Mouse (Mus musculus) layer of hippocampus, postnatal 25 days (tissue): ENCODE data around the gene Tmem94. TPM values are rescaled to one million over a fixed set of nuclear protein-coding genes. Genes with fewer than 3 reads are reported as not detected.

ENCODE experiments used
- DNase-seq, 2 experiments: peaks; one replicate each; pipeline ENCODE4 v3.0.0; 2022; ENCODE audit warnings: mixed read lengths in 2 of 2, low spot score in 1 of 2; ENCODE audit errors: extremely low spot score in 1 of 2
- total RNA-seq, 2 experiments: library from RNA; stranded (reverse); gene quantifications; 2 replicates each; pipeline ENCODE4 v1.2.3; 2021

Gene Tmem94
- total RNA-seq, 2 experiments from 2014 or later: 44.5 to 51.1 TPM

DNA sequence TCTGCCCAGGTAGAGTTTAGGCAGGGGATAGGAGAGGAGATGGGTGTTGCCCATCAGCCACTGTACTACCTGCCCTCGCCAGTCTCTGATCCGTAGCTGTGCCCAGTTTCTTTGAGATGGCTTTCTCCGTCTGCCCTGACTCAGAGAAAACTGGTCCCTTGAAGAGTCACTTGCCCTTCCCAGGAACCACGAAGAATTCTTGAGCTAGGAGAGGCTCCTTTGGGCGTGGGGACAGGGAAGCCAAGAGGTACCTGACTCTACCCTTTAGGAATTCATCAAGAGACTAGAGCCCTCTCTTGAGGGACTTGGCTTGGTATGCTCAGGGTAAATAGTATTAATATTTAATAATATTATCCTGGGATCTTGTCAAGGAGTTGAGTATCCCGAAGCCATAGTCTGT, 62.4 kb downstream of the Tmem94 start:
- DNase-seq: no peak

DNA sequence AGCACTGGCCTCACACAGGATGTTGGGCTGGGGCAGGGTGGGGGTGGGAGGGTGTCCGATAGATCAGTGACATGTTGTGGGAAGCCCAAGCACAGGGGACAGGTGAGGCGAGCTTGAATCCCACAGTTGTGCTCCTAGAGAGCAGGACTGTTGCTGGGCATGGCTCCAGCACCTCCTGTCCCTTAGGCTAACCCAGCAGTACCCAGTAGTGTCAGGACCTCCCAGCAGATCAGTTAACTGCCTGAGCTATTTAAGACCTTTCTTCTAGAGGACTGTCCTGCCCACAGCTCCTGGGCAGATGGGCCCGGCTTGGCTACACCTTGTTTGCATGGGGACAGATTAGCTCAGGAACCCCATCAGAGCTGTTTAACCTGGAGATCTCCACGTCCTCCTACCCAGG, 63.8 kb downstream of the Tmem94 start:
- no peak for DNase-seq

DNA sequence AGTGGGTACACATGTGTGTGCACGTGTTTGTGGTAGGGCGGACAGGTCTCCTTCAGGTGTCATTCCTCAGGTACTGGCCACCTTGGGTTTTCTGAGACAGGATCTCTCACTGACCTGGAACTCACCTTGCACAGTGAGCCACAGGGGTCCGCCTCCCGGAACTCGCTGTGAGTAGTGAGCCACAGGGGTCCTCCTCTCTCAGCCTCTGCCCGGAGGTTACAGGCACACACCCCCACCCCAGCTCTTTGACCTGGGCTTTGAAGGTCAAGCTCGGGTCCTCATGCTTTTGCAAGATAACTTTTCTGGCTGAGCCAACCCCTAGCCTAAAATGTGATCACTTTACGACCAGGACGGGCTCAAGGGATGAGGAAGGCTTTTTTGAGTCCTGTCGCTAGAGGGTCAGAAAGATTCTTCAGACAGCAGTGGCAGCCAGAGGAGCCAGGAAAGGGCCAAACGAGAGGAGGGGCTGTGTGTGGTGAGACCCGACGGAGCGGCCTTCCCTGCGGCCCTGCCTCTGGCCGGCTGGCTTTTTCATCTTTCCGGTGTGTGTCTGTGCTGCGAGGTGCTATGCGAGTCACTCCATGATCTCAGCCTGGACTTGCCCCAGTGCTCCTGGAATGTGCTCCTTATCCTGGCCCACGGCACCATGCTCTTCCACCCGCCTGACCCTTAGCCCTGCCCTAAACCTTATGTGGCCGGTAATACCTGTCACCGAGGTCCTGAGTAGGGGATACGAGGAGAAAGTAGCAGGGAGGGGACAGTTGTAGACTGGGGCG, 65.5 kb downstream of the Tmem94 start:
- DNase-seq: no peak

DNA sequence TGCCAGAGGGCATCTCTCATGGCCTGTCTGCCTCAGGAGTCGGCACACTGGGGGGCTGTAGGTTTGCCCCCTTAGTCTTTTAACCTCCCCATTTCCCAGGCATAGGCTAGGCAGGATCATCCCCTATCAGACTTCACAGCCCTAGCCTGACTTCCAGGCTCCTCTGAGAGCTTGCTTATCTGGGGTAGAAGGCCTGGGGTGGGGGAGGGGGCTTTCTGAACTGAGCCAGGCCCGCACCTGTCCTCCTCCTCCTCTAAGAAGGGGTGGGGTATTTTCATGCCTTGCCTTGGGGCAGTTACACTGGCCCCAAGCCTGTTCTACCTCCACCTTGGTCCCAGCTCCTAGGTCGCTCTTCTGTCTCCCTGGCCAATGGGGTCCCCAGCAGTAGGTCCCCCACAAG, 66.3 kb downstream of the Tmem94 start:
- DNase-seq: no peak

DNA sequence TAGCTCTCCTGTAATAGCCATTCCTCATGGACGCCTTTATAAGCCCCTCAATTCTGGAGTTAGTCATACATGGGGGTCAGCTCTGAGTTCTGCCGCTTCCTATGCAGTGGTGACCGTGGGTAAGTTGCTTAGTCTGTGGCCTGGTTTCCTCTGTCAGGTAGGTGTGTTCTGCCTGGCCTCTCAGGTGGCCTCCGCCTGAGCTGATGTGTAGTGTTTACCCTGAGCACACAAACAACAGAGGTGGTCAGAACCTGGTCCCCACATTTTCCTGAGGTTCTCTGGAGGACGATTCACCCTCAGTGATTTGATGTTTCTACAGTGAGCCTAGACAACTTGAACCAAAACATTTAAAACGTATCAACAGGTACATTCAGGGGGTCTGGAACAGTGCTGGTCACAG, 66.8 kb downstream of the Tmem94 start:
- DNase-seq: no peak

DNA sequence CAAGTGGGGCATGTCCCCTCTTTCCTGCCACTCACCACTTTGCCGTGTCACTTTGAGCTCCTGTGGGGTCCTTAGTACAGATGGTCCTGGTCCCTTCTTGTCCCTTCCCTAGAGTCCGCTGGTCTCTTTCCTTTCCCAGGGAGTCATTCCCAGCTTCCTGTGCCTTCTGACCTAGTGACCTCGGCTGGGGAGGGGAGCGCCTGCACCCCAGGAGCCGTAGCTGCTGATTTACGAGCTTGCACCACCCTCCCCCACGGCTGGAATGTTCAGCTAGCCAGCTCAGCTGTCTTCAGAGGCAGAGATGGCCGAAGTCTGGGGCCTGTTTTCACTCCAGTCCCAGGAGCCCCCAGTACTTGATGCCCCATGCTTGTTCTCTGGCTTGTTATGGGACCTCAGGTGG, 67.3 kb downstream of the Tmem94 start:
- DNase-seq: no peak

DNA sequence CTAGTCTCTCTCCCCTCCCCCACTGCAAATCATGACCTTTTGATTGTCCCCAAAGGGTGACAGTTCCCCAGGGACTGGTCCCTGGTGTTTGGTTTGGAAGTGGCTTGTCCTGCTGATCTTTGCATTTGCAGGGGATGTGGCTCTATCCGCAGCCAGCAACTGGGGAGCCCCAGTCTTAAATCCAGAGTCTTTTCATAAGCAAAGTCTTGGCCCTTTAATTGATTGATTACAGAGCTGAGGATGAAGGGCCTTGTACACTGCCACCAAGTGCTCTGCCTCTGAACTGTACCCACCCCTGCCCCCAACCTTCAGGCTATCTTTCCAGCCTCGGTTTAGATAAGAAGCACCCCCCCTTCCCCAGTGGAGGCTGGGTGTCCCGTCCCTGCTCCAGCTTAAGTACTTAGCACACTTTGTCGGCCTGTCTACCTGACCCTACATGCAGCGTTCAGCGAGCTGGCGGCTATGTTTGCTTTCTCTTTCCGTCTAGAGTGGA, 67.8 kb downstream of the Tmem94 start:
- DNase-seq: no peak

DNA sequence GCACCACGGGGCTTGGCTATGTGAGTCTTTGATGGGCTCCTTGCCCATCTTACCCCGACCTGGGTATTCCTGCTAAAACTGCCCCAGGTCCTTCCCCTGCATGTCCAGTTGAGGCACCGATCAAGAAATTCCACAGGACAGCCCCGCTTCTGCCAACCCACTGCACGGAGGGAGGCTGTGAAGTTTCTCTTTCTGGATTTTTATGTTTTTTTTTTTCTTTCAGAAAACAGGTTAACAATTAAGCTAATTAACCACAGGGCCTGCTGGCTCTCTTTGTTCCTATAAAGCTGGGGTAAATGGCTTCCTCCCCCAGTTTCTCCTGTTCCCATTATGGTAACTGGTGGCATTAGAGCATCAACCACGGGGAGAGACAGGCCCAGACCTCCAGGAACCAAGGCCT, 68.8 kb downstream of the Tmem94 start:
- no peak for DNase-seq

DNA sequence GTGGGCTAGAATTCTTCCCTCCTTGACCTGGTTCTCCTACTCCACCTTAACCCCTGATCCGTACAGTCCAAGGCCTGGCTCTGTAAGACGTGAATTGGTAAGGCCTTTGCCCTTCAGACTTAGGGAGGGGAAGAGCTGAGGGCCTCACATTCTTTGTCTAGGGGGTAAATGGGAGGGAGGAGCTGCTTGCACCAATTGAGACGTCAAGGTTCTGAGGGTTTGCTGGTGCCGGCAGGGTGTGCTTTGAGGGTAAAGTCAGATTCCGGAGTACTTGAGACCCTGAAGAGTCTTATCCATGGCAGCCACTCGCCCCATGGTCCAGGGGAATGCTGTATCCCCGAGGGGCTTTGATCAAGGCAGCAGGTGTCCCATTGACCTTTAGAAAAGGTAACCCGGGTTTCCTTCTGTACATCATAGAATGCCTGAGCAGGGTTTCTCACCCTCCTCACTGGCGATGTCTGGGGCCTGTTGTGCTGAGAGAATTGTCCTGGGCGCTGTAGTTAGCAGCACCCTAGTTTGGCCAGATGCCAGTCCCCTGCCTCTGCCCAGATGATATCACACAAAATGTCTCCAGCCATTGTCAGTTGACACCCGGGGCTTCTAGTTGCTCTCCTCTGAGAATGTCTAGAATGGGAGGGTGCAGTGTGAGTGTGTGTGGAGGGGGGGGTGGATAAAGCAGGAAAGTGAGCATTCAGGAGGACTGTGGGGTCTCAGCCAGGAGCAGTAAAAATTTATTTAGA, 71.6 kb downstream of the Tmem94 start:
- DNase-seq: no peak

DNA sequence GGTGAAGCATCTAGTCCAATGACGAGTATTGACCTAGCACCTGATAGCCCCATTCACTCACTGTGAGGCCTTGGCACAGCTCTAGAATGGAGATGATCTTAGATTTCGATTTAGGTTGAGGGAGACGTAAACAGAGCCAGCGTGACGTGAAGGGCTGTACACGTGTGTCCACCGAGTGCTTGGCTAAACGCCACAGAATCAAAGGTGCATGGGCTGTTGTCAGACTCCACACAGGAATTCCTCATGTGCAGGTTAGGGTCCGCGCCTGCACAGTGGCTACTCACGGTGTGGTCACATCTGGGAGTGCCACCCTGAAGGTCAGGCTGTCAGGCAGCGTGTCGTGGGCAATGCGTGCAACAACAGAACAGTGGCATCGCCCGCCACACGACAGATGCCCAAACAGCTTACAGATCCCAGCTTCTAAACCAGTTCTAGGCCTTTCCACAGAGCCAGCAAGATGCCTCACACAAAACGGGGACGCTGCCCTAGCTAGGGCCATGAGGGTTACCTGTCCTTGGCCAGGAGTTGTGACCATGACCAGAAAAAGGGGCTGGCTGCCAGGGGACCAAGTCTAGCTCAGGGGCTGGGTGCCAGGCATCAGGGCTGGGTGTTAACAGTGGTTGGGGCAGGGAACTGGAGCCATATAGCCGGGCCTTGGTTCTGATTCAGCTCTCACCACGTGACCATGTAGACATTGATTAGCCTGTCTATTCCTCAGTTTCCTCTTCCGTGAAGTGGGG, 72.5 kb downstream of the Tmem94 start:
- DNase-seq: no peak

DNA sequence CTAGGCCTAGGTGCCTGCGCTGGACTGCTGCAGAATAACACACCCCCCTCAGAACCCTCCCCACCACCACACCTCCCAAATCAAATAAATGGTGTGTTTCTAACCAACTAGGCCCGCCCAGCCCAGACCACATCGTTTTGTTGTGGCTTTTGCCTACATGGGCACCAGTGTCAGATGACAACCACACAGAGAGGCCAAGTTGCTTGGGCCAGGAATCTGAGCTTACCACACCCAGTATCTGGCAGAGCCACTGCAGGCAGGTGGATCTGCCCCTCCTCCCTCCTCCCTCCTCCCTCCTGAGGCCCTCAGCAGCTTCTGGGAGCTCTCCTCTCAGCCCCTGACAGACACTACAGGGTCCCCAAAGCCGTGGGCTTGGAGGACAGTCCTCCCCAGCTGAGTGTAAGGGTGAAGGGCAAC, 73.7 kb downstream of the Tmem94 start:
- no peak for DNase-seq

DNA sequence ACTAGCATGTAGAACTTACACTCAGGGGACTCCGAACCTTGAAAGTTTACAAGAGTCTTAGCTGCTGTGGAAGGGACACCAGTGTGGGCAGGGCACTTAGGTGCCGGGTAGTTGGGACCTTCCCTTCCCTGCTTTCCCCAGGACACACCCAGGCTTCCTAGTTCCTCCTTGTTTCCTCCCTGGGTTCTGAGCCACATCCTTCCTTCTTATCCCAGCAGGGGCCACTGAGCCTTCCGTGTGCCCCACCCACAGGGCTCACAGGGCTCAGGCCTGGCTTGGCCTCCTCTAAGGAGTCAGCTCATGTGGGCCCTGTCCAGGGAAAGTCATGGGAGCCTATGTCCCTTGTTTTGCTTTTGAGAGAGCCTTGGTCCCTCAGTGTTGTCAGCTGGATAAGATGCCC, 74.5 kb downstream of the Tmem94 start:
- no peak for DNase-seq

DNA sequence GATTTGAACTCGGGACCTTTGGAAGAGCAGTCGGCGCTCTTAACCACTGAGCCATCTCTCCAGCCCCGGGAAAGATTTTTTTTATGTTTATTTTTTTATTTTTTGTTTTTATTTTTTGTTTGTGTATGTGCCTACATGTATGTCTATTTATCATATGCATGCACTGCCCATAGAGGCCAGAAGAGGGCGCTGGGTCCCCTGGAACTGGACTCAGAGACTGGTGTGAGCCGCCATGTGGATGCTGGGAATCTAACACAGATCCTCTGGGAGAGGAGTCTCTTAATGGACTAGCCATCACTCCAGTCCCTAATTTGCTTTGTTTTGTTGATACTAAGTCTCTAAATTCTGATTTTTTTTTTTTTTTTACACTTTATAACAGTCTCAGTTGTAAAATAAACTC, 75.8 kb downstream of the Tmem94 start:
- DNase-seq: no peak

DNA sequence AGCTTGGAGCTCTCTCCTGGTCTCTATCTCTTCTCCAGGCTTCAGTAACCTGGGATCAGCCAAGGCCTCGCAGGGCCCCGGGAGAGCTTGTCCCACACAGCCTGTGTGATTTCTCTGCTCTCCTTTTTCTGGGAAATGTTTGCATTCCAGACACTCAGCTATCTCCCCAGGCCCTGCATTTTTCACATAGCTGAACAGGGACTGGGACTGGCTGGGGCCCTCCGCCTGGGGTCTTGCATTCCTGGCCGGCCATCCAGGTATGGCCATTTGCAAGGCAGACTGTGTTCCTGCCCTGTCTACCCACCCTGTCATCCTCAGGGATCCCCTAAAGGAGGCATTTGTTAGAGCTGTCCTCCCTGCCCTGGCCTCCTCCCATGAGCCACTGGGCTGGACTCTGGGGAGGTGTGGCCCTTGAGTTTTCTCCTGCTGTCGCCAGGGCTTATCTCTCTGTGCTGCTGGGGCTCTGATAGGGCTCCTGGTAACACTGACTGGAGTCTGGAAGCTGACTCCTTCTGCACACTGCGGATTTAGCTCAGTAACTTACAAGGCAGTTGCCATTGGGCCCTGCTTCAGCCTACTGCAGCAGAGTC, 76.8 kb downstream of the Tmem94 start:
- DNase-seq: no peak

DNA sequence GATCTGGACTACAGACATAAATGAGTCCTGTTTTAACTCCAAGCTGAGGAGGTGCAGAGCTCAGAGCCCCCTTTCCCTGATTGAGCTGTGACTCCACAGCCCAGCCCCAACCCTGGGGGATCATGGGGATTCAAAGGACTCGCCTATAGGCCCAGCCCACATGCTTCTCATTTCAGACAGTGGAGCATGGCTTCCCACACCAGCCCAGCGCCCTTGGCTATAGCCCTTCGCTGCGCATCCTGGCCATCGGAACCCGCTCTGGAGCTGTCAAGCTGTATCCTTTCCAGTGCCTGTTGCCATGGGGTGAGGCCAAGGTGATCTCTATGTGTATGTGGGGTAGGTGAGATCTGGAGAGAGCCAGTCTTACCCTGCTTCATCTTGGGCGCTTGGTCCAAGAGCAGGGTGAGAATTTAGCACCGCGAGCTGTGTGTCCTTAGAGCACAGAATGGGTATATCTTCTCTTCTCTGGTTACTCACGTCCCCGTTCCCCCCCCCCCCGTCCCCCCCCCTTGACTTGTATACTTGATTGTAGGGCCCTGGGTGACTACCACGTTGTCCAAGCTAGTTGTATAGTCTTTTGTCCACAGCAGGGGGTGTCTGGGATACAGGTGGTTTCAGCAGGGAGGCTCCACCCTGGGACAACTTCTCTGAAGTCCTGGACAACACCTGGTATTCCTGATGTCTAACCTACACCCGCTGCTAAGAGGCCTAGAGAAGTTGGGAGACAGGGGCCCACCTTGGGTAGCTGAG, 78.1 kb downstream of the Tmem94 start:
- DNase-seq: no peak

DNA sequence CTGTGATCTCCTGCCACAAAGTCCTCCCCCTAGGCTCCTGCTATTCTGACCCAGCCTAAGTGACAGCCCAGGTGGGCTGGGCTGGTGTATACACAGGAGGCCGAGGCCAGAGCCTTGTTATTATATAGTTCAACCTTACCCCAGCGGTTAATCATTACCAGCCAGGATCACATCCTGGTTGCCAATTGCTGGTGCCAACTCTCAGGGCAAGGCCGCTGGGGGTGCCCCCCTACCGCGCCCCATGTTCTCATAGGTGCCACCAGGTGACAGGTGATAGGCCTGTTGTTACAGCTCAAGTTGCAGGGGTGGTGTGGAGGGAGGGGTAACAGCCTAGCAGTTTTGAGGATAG, 78.6 kb downstream of the Tmem94 start:
- DNase-seq: no peak

DNA sequence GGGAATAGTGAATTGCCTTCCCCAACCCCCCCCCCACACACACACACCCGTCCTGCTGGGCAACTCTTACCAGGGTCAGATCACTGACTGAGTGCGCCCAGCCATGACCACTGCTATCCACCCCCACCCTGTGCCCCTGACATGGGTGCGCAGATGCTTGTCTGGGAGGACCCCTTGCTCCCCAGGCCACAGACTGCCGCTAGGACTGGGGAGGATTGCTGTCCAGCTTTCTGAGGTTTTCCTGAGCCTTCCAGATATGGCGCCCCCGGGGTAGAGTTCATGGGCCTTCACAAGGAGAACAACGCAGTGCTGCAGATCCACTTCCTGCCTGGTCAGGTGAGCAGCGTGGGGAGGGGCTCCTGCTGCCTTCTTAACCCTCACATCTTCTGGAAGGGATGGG, 79.0 kb downstream of the Tmem94 start:
- no peak for DNase-seq

DNA sequence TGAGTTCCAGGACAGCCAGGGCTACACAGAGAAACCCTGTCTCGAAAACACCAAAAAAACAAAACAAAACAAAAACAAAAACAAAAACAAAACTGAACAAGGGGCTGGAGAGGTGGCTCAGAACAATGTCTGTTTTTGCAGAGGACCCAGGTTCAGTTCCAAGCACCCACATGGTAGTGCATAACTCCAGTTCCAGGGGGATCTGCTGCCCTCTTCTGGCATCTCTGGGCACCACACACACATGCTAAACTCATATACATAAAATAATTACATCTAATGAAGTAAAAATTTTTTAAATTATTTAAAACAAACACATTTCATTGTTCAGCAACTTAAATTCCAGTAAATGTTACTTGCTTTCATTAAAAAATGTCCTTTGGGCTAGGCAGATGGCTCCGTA, 80.6 kb downstream of the Tmem94 start:
- DNase-seq: no peak
